Mouse (Mus musculus) monocyte, adult 5-6 weeks (primary cell): ENCODE data around the gene Uqcc3. TPM values are rescaled to one million over a fixed set of nuclear protein-coding genes. Genes with fewer than 3 reads are reported as not detected.
"Not testable (repeated sequence)": the region's sequence is repeated elsewhere in the genome, so short reads cannot be mapped to it uniquely, and the experiment has no call there.

Source experiments
- ATAC-seq: fragments of 153-309, 156-312 bp; replicated peaks from 2 replicates; pipeline ENCODE4 v1.8.0; 2017; ENCODE audit warnings: mild to moderate bottlenecking; ENCODE audit not compliant: low TSS enrichment, insufficient number of reproducible peaks, severe bottlenecking, poor library complexity, low FRiP score
- total RNA-seq: library from RNA; stranded (forward); fragments of 200-1000, 200-491, 200-594 nt; gene quantifications from 3 replicates; pipeline ENCODE4 v1.2.3, GENCODE M21; 2017

Uqcc3 gene
- total RNA-seq, 1 experiment from 2014 or later = 54.5 TPM

GRCm38 (mm10) chr19:8857689-8858088, 23.0 kb downstream of the Uqcc3 start:
- no peak for ATAC-seq

- no peak for ATAC-seq
These were observed 27.6 kb downstream of the Uqcc3 start for GRCm38 (mm10) chr19:8853117-8853516.

GRCm38 (mm10) chr19:8852236-8852928, 28.3 kb downstream of the Uqcc3 start:
- ATAC-seq = no peak

GRCm38 (mm10) chr19:8851639-8852038, 29.1 kb downstream of the Uqcc3 start:
- ATAC-seq = no peak

- no peak for ATAC-seq
These were observed 30.3 kb downstream of the Uqcc3 start, which contains the start of gene Lrrn4cl for GRCm38 (mm10) chr19:8850402-8850901. Lrrn4cl (plus strand) TSS chr19:8850768.

- no peak for ATAC-seq
These were observed 32.4 kb downstream of the Uqcc3 start for GRCm38 (mm10) chr19:8848356-8848755.

- 0 out of 2 replicates have a peak, but pooled peaks have one; percentile 15 for ATAC-seq
These were observed 36.2 kb downstream of the Uqcc3 start for GRCm38 (mm10) chr19:8844371-8845129.

- no peak for ATAC-seq
These were observed 37.8 kb downstream of the Uqcc3 start for GRCm38 (mm10) chr19:8842961-8843360.

- no peak for ATAC-seq
These were observed 39.7 kb downstream of the Uqcc3 start for GRCm38 (mm10) chr19:8841012-8841411.

- ATAC-seq = peak; percentile 52; the same call in 1 of the 2 replicates
These were observed 40.6 kb downstream of the Uqcc3 start for GRCm38 (mm10) chr19:8839908-8840791.

GRCm38 (mm10) chr19:8839103-8839907, 41.4 kb downstream of the Uqcc3 start, which contains the start of gene Gng3:
Gng3 (minus strand) TSS chr19:8839194.
- no peak for ATAC-seq

GRCm38 (mm10) chr19:8838041-8838730, 42.5 kb downstream of the Uqcc3 start:
- no peak for ATAC-seq

GRCm38 (mm10) chr19:8837251-8837791, 43.4 kb downstream of the Uqcc3 start, which contains the start of gene Bscl2:
Bscl2 (plus strand) TSS chr19:8837467.
- peak; percentile 80 for ATAC-seq

- not testable (repeated sequence) for ATAC-seq
These were observed 44.4 kb downstream of the Uqcc3 start for GRCm38 (mm10) chr19:8836327-8836726.

- no peak for ATAC-seq
These were observed 47.8 kb downstream of the Uqcc3 start for GRCm38 (mm10) chr19:8832971-8833370.

GRCm38 (mm10) chr19:8831262-8831661, 49.5 kb downstream of the Uqcc3 start:
- ATAC-seq = no peak

GRCm38 (mm10) chr19:8830664-8831063, 50.1 kb downstream of the Uqcc3 start:
- ATAC-seq = no peak
